Mouse (Mus musculus): ENCODE measurements around the gene Slit3.

The Slit3 gene

DNA sequence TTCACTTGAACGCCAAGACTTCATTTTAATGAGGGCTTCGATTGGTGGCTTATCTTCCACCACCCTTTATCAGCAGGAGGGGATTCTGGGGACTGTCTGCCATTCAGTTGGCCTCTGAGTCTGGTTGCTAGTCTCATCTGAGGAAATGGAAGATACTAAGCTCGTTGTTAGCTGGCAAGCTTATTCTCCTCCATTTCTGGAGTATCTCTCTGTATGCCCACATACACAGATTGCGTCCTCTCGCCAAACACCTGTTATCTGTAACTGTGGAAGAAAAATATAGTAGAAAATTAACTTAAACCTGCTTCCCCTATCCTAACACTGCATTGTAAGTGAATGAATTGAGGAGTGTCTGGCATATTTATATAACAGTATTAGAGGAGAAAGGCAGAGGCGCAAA is 240.0 kb downstream of the Slit3 start:
- no peak for DNase-seq

DNA sequence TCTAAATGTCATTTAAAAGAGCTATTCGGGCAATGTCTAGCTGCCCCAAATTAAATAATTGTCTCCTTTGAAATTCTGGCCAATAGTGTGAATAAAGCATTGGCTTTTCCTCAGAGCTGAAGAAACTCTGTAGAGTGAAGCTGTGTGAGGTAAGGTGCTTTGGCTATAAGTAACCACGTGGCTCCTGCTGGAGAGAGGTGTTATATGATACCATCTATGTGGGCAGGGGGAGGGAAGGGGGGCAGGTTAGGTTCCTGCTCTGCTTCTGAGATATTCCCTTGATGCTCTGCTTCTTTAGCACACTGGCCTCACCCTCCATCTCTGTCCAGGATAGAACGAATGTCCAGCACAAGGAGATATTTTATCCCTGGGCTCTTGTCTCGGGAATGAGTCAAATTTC is 242.0 kb downstream of the Slit3 start:
- DNase-seq, result no peak

DNA sequence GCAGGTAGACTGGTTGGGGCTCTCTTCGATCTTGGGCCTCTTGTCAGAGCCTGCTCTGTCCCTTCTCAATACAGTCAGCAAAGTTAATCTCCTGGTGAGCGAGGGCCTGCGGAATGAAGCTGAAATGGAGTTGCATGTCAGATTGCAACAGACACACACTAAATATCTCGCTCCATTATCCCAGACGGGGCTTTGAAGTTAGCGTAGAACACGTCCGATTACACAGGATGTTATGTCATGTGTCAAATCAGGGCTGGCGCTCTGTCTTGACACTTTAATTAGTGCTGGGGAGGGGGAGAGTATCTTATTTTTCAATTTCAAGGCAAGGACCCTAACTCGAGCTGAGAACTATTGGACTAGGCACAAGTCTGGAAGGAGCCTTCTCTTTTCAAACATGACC is 243.4 kb downstream of the Slit3 start:
- no peak for DNase-seq

DNA sequence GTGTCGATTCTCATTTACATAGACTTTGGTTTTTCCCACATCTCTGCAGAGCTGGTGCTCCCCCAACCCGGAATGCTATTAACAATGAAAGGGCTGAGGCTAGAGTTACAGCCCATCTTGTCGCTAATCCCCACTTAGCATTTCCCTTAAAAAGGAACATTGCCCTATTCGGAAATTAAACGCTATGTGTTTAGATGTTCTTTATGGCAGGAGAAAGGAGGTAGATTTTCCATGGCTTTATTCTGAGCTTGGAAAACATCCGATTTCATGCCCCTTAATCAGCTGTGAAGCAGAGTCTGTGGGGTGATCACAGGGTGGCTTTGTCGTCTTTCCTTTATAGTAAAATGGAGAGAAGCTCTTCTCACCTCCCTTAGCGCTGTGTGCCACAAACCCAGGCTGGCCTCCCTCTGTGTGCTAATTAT is 244.5 kb downstream of the Slit3 start:
- DNase-seq, result no peak

DNA sequence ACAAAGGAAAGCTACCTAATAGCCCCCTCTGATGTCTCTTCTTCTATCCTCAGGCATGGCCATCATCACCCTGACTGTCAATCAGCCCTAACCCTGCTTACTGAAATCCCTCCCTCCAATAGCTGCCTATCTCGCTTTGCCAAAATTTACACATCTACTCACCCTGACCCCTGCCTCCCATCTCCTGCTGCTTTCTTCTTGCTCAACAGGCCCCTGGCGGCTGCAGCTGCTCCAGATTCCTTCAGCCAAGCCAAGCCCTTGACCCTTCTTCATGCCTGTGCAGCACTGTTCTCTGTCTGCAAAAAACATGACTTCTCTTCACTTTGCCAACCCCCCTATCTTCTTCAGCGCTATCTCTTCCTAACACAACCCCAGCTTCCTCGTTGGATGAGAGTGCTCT is 245.6 kb downstream of the Slit3 start:
- DNase-seq, result no peak

DNA sequence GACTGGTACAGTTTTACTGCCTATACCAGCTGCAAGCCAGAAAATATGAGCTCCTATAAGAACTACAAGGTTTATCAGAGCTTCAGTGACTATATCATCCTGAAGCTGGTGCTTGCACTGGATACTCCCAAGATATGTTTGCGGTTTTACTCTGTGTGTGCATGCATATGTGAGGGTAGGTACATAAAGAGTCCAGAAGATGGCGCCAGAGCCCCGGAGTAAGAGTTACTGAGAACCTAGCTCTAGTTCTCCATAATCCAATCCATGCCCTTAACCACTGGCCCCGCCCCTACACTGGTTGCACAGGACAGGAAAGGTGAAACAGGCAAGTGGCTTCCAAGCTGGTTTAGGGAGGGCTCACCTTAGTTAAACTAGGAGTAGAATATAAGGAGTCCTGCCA is 246.2 kb downstream of the Slit3 start:
- DNase-seq, result peak in 1 of 2 experiments; percentile 25

DNA sequence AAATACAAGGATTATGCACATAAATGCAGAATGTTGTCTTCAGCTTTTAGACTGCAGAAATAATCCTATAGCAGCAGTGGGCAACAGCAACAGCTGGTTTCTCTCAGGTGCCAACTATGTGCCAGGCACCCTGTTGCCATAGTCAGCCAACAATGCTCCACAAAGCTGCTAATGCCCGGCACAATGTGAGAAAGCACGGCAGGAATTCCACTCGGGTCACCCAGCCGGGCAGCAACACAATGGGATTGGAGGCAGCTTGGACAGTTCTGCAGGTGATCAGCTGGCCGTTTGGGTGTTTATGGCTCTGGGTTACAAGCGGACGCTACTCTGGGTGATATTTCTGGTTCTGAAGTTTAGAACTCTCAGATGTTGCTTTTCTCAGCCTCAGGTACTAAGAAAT is 248.9 kb downstream of the Slit3 start:
- peak in 1 of 2 experiments; percentile 29 for DNase-seq

DNA sequence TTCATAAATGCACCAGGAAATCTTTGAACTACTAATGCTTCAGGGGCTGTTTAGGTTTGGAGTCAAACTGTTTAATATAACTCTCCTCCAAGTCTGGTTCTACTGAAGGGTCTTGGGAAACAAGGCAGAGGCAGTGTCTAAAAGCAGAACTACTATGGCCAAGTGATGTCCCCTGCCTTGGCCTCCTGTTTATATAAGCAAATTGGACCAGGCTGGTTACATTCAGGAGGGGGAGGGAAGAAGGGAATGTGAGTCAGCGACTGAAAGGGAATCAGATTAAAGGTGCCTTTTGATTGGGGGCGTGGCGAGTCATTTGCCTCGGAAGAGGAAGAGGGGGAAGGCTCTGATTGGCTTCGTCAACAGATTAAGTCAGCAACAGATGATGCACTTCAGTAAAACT is 249.7 kb downstream of the Slit3 start:
- no peak for DNase-seq

DNA sequence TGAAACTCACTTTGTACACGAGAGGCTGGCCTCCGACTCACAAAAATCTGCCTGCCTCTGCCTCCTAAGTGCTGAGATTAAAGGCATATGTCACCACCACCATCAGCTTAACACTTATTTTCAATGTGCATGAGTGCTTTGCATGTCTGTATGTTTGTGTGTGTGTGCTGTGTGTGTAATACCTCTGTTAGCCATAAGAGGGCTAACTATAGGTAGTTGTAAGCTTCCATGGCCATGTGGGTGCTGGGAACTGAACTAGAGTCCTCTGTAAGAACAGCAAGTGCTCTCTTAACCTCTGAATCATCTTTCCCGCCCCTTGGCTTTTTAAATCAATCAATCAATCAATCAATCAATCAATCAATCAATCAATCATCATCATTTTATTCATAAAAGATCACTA is 251.4 kb downstream of the Slit3 start:
- no peak for DNase-seq

DNA sequence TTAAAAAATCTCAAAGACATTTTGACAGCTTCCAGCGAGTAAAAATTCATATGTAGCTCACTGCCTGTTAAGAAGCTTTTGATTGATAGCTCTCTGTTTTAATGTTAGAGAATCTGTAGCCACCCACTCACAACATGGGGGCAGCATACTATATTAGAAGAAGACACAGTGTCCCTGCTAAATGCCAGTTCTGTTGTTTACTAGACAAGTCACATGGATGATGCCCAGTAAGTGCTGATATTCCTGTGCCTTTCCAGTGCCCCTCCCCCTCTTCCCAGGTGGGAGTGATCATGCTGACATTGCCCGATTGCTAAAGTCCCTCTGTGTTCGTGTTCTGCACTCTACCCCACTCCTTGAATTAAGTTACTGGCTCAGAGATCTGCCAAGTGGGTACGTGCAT is 254.0 kb downstream of the Slit3 start:
- DNase-seq, result no peak

DNA sequence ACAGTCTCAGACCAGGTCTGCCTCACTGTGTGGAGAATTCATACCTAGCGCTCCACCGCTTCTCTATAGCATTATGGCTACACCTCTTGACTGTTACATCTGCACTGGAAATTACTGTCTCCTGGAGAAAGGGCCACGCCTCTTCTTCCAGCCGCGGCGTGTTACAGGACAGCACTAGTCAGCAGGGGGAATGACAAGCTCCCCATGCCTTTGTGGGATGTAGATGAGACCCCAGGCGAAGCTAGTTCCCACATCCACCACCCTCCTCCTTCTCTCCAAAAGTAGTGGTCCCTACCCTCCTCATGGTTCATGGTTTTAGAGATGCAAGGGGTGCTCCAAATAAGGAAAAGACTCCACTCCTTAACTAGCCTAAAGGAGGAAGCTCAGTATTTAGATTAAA is 257.8 kb downstream of the Slit3 start:
- no peak for DNase-seq

DNA sequence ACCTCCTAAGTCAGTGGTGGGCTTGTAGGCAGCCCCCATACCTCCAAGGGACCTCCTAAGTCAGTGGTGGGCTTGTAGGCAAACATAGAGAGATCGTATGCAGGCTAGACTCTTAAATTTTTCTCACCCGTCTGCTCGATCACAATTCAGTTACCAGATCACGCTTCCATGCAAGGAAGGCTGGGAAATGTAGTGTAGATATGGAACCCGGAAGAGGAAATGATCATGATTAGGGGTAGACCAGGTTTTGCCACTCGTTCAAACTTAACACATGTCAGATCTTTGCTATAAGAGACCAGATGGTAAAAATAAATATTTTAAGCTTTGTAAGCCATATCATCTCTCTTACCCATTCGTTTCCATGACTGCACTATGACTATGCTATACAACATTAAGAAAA is 258.4 kb downstream of the Slit3 start:
- DNase-seq, result no peak

DNA sequence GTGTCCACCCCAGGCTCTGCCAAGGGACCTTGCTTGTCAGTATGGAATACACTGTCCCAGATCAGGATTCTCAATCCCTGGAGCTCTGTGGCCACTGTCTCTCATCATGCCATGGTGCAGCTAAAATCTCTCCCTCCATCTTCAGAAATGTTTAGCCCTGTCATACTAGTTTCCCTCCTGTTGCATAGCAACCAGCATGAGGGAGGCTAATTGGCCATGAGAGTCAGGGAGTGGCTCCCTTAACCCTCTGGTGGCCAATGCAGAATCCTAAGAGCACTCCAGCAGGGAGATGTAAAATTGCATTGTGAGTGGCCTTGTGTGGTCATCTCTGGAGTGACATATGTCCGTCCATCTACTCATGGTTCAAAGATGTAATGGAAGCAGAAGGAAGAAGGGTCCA is 259.7 kb downstream of the Slit3 start:
- no peak for DNase-seq

DNA sequence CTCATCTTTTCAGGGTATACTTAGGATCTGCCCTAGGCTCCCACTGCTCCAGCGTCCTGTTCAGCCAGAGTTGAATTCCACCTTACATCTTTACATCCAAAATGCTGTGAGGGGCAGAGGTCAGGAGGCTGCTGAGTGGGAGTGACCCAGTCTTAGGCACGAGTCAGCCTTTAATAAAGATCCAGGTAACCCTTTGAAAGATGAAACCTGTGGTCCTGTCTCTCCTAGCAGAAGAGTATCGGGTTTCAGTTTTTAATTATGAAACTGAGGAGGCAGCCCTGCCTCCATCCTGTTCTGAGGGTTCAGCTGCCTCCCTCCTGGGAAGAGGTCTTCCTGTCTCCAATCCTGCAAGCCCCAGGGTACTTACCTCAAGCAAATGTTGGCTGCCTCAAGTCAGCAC is 264.4 kb downstream of the Slit3 start:
- DNase-seq, result no peak

DNA sequence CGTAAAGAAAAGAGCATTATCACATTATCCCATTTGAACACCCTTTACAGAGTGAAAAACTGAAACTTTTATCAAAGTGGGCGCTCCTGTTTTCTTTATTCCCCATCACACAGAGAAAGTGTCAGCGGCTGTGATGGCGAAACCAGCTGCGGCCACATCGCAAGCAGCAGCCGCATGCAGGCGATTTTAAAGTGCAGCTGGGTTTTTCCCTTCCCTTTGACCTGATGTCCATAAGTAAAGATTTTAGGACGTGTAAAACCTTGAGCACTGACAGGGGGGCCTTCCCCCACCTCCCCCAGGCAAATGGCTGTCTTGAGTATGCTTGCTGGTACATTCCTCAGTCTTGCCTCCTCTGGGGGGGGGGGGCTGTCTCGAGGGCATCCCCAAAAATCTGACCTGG is 266.8 kb downstream of the Slit3 start:
- no peak for DNase-seq

DNA sequence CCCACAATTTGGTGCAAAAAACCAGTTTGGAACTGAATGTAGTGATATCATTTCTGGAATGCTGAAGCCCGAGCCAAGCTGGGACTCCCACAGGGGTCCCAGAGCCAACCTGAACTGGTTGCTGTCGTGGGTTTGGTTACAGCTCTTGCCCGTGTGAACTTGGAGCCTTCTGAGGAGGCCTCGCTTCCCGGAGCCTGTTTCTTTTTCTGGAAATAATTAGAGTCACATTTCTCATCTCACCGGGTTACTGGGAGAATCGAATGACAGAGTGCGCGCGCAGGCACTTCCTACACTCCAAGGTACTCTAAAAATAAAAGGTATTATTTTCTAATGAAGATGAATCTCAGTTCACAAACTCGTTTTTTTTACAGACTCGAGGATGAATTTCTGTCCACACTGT is 267.4 kb downstream of the Slit3 start:
- DNase-seq, result no peak

DNA sequence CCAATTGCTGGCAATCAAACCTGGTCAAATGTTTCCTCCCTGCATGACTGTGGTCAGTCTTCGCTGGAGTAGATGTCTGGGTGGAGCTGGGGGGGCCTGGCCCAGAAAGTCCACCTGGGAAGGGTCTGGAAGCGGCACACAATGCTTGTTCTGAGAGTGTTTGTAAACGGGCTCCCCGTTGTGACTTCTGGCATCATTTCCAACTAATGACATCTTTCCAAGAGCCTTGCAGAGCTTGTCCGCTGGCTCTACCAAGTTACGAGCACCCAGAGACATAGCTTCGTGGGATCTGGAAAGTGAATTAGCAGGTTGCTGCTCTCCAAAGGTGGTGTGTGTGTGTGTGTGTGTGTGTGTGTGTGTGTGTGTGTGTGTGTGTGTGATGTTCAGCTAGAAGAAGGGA is 268.3 kb downstream of the Slit3 start:
- peak; percentile 78 to 82 for DNase-seq

DNA sequence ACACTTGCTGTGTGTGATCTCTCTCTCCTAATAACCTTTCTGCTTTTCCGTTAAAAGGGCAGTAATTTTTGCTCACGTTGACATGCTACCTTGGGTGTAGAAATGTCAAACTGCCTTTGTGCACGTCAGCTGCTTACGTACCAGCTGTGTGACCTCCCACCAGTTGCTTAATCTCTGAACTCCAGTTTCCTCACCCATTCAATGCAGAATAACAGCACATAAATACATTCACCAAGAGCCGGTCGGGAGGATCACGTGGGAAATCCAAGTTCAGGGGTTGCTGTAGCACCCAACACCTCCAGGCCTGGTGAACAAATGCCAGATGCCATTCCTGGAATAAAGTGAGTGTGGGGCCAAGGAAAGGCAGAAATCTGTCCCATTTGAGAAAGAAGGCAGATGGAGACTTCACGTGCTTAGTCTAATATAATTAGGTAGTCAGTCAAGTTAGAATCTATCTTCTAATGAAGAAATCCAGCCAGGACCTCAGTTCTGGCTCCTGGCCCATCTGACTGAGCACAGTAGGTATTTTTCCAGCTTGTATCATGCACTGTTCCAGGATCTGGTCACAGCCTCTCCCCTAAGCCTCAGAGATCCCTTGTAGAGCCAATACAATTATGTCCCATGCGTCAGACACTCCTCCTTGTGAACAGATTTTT is 268.9 kb downstream of the Slit3 start:
- DNase-seq, result peak; percentile 31 to 50

DNA sequence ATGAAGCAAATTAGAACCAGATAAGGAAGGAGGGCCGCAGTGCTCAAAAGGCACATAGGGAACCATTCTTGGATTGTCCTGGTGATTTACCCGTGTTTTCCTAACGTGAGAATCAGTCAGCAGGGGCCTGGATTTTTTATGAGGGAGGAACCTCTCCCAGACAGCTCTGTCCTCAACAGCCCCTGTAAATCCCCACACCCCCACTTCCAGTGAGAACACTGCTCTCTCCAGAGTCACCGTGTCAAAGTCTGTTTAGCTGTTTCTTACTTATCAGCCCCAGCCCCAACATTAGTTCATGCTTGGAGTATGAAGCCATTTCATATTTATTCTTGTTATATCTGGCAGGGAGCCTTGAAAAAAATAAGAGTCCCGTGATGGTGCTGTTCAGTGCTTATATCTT is 272.8 kb downstream of the Slit3 start:
- DNase-seq, result no peak

DNA sequence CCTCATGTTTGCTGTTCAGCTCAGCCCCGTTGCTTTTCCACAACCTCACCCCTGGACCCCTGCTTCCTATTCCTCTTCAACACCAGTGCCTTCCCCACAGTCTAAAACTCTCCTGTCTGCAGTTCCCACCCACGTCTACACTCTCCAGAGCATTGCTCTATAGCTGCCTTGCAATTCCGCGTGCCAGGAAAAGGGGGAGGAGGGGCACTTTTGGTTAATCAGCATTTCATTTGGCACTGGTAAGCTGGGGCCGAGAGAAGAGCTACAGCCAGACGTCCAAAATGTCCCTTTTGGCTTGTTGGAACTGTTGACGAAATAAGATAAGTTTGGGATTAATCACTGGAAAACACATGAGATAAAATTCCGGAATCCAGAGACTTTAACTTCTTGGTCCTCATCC is 274.4 kb downstream of the Slit3 start:
- DNase-seq, result peak; percentile 43 to 47

DNA sequence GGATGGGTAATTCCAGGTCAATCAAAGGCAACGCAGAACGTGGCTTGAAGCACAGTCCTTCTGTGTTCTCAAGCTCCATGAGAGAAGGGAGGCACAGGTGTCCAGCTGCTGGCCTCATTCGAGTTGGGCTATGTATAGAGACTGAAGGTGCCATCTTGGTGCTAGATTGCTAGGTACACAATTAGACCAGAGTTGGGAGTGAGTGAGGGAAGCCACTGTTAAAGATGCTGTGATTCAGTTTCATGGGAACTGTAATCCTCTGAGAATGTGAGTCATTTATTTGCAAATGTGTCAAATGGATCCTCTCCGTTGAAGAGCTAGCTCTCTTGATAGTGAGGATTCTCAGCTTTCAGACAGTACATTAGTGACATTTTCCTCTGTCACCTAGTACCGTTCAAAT is 277.3 kb downstream of the Slit3 start:
- DNase-seq, result no peak

DNA sequence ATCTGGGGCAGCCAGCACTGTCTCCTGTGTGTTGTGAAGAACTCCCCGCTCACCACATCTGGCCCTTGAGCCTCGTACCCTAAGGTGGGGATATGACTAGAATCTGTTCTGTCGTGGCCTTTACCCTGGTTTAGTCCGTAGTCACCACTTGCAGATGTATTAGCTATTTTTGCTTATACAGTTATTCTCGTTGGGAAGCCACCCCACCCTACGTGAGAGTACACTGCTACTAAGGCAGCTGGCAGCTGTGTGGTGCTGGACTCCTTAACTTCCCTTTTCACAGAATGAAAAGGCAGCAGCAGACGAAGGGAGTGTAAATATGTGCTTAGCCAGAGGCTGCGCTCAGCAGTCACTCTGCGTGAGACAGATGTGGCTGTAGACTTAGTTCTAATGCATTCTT is 282.5 kb downstream of the Slit3 start:
- DNase-seq, result no peak

DNA sequence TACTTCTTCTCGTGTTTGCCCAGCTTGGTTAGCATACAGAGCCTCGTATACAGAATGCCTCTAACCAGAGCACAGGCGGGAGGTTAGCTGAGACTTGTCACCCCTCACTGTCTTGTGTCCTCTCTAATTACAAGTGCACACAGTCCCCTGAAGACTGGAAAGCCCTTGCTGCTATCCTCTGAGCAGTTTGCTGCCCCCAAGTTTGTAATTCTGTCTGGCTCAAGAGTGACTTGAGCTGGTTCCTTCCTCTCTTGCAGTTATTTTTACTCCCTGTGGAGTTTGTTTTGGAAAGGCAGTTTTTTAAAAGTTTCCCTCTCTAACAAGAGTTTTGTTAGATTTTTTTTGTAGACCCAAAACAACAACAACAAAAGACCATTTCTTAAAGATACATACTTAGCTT is 285.0 kb downstream of the Slit3 start:
- DNase-seq, result no peak

DNA sequence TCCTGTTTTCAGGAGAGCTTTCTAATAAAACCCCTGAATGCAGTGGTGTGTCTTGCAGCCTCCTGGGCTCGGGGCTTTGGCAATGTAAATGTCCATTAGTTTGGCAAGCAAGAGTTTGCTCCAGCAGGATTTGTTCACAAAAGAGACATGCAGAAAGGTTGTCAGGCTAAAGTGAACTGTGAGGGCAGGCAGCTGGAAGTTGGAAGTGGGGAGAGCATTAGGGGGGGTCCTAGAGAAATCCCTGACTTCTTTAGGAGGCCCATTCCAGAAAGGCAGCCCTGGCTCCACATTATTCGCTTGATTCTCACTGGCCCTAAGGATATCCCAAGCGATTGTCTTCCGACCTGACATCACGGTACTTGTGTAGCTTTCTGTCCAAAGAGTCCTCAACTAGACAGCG is 285.5 kb downstream of the Slit3 start:
- DNase-seq, result no peak

DNA sequence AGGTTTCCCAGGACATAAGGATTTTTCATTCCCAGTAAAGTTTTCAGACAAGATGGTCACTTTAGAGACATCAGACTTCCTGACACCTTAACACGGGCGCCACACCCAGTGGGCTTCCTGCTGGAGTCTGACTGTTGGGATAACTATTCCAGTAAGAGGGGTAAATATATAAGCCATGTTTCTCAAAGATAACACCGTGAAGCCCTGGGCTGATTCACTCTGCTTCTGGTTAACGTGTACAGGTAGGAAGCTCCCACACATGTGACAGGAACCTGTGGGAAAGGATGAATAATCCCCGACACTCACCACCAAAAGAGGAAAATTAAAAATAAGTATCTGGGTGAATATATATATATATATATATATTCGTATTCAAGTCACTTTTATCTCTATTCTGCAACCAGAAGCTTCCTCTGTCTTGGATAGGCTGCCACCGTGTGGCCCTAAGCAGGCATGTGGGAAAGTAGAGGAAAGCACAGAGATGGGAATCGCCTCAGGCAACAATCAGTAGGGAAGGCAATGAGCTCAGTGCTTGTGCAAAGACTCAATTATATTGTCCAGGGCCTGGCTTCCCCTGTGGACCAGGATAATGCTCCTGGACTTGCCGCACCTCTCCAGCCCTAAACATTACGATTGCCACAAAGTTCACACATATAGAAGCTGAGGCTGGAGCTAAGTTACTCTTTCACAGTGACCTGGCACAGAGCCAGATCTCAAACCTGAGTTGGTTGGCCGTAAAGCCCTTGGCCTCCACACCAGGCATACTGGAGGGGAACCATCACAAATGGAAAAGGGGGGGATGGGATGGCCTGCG is 286.5 kb downstream of the Slit3 start:
- DNase-seq, result peak; percentile 86 to 87
